Mouse (Mus musculus) heart, postnatal 0 days (tissue): Measurements from ENCODE around the gene D430041D05Rik.

Source experiments
- CTCF ChIP-seq: IDR thresholded peaks from 2 replicates; pipeline ENCODE4 v1.5.1; 2016; ENCODE audit warnings: antibody characterized with exemption, control low read depth, low read depth
- EP300 ChIP-seq: IDR thresholded peaks from 2 replicates; pipeline ENCODE4 v1.6.1; 2016; ENCODE audit warnings: antibody characterized with exemption, low read depth

- TF ChIP-seq EP300 (no peak), CTCF (no peak)
Measured at GRCm38 (mm10) chr2:104132266-104132859, 278.4 kb downstream of the D430041D05Rik start.
